Mouse (Mus musculus) heart, postnatal 0 days (tissue): ENCODE measurements at regions not wholly inside any gene's neighbourhood (a gene's known extent, or its start where the extent isn't known, plus 50 kb on each side); places are given as distances from the start of the nearest gene placed in this dataset.

Source experiments
- CTCF ChIP-seq: IDR thresholded peaks from 2 replicates; pipeline ENCODE4 v1.5.1; 2016; ENCODE audit warnings: antibody characterized with exemption, control low read depth, low read depth
- EP300 ChIP-seq: IDR thresholded peaks from 2 replicates; pipeline ENCODE4 v1.6.1; 2016; ENCODE audit warnings: antibody characterized with exemption, low read depth

DNA sequence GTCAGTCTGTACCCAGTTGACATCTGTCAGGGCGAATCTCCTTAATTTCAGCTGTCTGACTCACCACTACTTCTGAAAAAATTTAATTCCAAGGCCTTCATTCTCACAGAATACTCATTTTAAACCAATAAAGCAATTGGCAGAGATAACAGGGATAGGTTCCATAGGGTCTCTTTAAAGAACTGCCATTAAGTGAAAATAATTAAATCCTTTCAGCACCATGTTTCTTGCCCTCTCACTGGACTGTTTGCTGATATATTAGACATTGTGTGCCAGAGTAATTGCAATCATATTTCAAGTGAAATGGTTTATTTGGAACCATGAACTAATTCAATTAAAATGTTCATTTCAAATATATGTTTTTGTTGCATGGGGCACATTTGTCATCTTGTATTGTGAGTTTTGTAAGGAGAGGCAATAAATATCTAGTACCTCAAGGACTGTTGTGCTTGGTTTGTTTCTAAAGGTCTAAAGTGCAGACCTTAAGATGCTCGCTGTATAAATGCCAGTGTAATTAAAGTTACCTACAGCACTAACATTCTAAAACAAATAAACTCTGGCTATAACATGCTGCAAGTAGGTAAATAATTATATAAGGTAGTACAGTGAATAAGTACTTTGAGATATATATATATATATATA lies 688.4 kb downstream of the Slitrk1 start:
- TF ChIP-seq CTCF (no peak), EP300 (no peak)
